Mouse (Mus musculus) testis, adult 2 months (tissue): ENCODE results near the gene Armh1.

Source experiments
- CTCF ChIP-seq: fragments of 200-500 bp; IDR thresholded peaks from 2 replicates; pipeline ENCODE4 v1.5.1; 2012; ENCODE audit warnings: low read depth, mild to moderate bottlenecking, inconsistent platforms, low read length, moderate library complexity; ENCODE audit not compliant: control insufficient read depth, insufficient read depth, insufficient replicate concordance
- POLR2A ChIP-seq: fragments of 200-500 bp; IDR thresholded peaks from 2 replicates; pipeline ENCODE4 v1.6.1; 2012; ENCODE audit warnings: low read depth, mild to moderate bottlenecking, inconsistent platforms, low read length, moderate library complexity; ENCODE audit not compliant: control insufficient read depth

- no peak for TF ChIP-seq CTCF
- no peak for TF ChIP-seq POLR2A
These were observed 25.8 kb upstream of the Armh1 start for GRCm38 (mm10) chr4:117277687-117278086.
